Mouse (Mus musculus) gastrocnemius, postnatal 36 days (tissue): ENCODE results near the gene Ifit1bl2. TPM values are rescaled to one million over a fixed set of nuclear protein-coding genes. Genes with fewer than 3 reads are reported as not detected.
"Not testable (repeated sequence)": the region's sequence is repeated elsewhere in the genome, so short reads cannot be mapped to it uniquely, and the experiment has no call there.

Source experiments
- DNase-seq, 2 experiments: peaks; one replicate each; pipeline ENCODE4 v3.0.0; 2022
- intact Hi-C: fragments of 180-260 bp; cut with DNase I; formaldehyde crosslinking; loops from one replicate; pipeline ENCODE4 v1.15.1; 2025
- long read RNA-seq, 2 experiments: library from polyadenylated mRNA; stranded (forward); transcript quantifications; one replicate each; pipeline ENCODE4 v2.0.0; 2021
- total RNA-seq, 2 experiments: library from RNA; stranded (reverse); gene quantifications; 2 replicates each; pipeline ENCODE4 v1.2.3; 2021

Gene Ifit1bl2
- total RNA-seq = under 1 TPM in 1 of 2 experiments, not detected in 1; 0.08 TPM
- long read RNA-seq, experiment 1 = 0 reads
- long read RNA-seq, experiment 2 = 0 reads

DNA sequence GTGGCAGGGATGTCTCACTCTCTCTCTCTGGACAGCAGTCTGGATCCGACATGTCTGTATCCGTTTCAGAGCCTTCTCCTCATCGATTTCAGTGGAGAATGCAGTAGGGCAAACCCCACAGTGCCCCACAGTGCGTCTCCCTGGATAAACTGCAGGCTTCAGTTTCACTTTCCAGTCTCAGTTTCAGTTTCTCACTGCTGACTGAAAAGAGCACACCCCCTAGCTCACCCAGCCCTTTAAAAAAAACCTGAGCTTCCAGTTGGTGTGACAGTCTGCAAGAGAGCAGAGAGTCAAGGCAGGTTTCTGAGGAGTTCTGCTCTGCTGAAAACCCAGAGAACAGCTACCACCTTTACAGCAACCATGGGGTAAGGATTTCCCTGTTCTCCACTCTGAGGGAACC, at the start of gene Ifit1bl2, which contains the start of gene Ifit1:
Gene Ifit1bl2, minus strand, starts transcription at position 121 of the 400 bp plus-strand sequence.
Gene Ifit1, plus strand, starts transcription at position 249 of the 400 bp plus-strand sequence.
- no peak for DNase-seq
- intact Hi-C loops = no loop called here

DNA sequence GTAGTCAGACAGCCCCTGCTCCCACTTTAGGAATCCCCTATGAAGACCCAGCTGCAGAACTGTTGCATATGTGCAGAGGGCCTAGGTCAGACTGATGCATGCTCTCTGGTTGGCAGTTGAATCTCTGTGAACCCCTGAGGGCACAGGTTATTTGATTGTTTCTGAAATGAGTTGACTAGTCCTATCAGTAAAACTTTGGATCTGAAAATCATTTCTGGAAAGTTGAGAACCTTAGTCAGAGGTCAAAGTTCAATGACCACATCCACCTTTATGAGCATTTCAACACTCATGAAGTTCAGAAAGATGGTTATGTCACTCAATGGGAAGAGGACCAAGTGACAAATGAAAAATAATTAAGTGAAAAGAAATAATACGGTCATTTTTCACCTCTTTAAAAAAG, 45.0 kb upstream of the Ifit1bl2 start:
- intact Hi-C loops = no loop called here

DNA sequence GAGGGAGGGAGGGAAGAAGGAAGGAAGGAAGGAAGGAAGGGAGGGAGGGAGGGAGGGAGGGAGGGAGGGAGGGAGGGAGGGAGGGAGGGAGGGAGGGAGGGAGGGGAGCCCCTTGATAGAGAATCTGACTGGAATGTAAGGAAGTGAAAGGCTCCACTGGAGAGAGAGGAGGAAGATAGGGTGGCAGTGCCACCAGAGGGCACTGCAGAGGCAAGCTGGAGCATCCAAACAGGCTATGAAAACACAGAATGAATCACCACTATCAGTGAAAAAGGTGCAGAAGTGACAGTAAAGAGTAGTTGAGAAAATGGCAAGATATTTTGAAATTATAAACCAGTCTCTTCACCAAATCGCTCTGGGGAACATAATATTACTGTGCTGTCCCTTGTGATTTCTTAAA, 44.3 kb upstream of the Ifit1bl2 start:
- intact Hi-C loops = loop anchor here (5.0 kb wide), 1 partner anchor 87 kb away; no protein-coding TSS in a partner anchor

More for the DNA sequence above, 45.0 kb upstream of the Ifit1bl2 start:
- DNase-seq = no peak

DNA sequence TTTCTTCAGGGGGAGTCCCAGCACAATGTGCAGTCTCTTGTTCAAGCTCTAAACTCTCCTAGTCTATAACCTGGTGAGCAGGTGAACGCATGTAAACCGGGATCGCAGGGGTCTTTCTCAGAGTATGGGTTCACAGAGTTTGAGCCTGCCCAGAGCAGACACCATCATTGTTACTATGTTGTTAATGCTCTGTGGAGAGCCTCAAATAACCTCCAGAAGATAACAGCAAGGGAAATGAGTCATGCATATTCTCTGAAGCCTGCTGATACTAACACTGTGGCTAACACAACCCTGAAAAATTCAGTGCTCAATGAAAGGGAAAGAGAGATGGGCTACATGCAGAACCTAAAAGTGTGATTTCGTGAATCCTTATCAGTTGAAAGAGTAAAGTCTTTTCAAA, 37.9 kb upstream of the Ifit1bl2 start:
- intact Hi-C loops = no loop called here
- DNase-seq = no peak

More for the DNA sequence above, 44.3 kb upstream of the Ifit1bl2 start:
- peak; percentile 10 to 18 for DNase-seq

DNA sequence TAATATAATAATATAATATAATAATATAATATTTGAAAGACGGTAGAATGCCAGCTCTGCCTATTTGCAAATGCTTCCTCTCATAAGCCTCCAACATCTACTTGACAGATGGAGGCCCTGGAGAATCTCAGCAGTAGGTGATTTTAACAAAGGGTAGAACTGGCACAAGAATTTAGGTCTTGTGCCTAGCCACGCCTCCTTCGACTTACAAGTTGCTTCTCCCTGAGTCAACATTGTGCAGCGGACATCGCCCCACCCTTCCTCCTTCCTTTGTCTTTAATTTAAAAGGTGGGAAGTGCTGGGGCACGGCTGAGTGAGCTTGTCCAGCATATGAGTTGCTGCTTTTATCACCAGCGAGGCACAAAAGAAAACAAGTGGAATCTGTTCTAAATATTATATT, 32.9 kb upstream of the Ifit1bl2 start:
- no peak for DNase-seq

DNA sequence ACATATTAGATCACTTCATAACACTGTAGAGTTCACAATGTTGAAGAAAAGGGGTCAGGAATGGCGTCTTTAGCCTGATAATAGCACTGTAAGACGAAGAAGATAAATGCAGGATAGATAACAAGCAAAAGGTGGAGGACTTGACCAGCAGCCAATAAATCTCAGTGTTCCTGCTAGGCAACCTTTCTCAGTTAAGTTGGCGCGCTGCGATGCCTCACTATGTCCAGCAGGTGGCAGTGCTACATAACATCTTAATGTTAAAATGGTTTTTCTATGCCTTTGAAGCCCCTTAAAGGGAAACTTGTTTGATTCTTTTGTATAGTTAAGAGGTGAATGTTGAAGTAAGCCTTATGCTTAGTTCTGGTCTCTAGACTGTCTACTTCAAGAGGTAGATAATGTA, 25.6 kb upstream of the Ifit1bl2 start:
- DNase-seq = peak; percentile 28 to 47
- intact Hi-C loops = loop anchor here (2.0 kb wide), 1 partner anchor 109 kb away; no protein-coding TSS in a partner anchor

More for the DNA sequence above, 32.9 kb upstream of the Ifit1bl2 start:
- intact Hi-C loops = no loop called here

- intact Hi-C loops = no loop called here
- DNase-seq = no peak
These were observed 22.2 kb upstream of the Ifit1bl2 start for GRCm38 (mm10) chr19:34662740-34663139.

- DNase-seq = peak; percentile 32 to 40
- intact Hi-C loops = no loop called here
These were observed 21.5 kb upstream of the Ifit1bl2 start for GRCm38 (mm10) chr19:34662067-34662507.

- intact Hi-C loops = no loop called here
- no peak for DNase-seq
These were observed 16.2 kb upstream of the Ifit1bl2 start for GRCm38 (mm10) chr19:34656511-34657298.

DNA sequence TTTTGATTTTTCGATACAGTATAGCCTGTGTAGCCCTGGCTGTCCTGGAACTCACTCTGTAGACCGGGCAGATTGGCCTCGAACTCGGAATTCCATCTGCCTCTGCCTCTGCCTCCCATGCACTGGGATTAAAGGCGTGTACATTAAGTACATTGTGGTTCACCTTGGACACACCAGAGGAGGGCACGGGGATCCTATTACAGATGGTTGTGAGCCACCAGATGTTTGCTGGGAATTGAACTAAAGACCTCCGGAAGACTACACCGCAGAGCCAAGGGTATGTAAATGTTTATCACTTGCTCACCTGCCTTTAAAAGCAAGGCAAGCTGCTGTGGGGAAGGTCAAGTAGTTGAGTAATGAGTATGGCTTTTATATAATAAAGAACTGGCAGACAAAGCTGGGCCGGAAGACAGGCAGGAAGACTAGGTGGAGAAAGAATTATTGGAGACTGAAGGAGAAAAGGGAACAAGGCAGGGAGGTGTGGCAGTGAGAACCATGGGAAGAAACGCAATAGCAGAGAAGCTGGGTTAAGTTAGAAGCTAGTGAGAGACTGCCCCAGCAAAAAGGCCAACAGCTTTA, 14.8 kb upstream of the Ifit1bl2 start:
- DNase-seq = no peak
- intact Hi-C loops = no loop called here

DNA sequence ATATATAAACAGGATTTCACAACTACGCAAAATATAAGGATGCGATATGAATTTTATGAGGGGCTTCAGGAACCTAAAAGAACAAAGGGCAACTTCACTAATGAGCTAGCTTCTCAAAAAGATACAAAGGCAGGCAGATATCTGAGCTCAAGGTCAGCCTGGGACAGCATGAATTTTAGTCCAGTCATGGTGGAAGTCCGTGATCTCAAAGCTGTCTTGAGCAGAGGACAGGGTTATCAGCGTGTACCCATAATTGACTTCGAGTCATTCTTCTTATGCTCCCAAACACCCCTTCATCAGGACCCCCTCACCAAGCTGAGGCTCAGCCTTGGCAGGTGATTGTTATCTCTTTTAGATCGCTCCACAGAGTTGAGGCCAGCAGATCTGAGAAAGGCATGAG, 10.5 kb upstream of the Ifit1bl2 start:
- intact Hi-C loops = no loop called here
- no peak for DNase-seq

- intact Hi-C loops = no loop called here
- DNase-seq = no peak
These were observed 9.7 kb upstream of the Ifit1bl2 start for GRCm38 (mm10) chr19:34650276-34650675.

DNA sequence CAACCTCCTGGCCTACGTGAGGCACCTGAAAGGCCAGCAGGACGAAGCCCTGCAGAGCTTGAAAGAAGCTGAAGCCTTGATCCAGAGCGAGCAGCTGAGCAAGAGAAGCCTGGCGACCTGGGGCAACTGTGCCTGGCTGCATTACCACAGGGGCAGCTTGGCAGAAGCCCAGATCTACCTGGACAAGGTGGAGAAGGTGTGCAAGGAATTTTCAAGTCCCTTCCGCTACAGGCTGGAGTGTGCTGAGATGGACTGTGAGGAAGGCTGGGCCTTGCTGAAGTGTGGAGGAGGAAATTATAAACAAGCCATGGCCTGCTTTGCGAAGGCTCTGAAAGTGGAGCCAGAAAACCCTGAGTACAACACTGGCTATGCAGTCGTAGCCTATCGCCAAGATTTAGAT, 7.1 kb upstream of the Ifit1bl2 start:
- intact Hi-C loops, DNase-seq: not testable (repeated sequence)

DNA sequence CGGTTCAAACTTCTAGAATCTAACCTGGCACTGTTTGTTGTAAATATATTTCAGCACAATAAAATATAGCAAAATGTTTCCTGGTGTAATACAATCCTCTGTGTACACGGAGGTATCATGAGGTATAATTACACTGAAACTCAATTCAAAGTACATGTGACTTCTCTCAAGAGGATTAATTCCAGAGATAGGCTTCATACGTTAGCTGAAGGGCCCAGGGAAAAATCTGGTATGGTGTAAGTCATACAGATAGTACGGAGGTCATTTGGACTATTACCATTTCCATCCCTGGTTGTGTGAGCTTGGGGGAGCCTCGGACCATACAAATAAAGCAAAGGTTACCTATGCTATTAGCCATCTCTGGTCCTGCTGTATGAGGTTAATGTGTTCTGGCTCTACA, 2.1 kb upstream of the Ifit1bl2 start:
- intact Hi-C loops = no loop called here
- DNase-seq = no peak

GRCm38 (mm10) chr19:34636933-34637557, 3.5 kb downstream of the Ifit1bl2 start:
- DNase-seq = peak; percentile 17 to 25
- intact Hi-C loops = loop anchor here (1.0 to 10.0 kb wide), 3 partner anchors 90 to 392 kb away; no protein-coding TSS in a partner anchor

DNA sequence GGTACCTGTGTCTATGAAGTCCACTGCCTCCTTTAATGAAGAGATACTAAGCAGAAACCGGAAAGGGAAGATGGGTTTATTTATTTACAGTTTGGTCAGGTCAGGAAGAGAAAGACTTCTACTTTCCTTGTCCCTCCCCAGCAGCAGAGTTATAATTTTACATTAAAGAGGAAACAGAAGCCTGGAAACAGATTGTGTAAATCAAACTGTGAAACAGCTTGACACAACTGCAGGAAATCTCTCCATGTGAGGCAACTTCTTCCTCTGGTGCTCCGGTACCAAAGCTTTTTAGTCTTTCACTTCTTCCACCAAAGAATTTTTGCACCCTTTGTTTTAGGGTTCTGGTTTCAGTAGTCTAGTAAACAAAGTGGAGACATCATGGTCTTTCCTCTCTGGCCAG, 7.1 kb downstream of the Ifit1bl2 start:
- intact Hi-C loops = loop anchor here (10.0 kb wide), 1 partner anchor 389 kb away; no protein-coding TSS in a partner anchor

GRCm38 (mm10) chr19:34631487-34631886, 9.1 kb downstream of the Ifit1bl2 start:
- no peak for DNase-seq
- intact Hi-C loops = loop anchor here (10.0 kb wide), 1 partner anchor 387 kb away; no protein-coding TSS in a partner anchor

More for the DNA sequence above, 7.1 kb downstream of the Ifit1bl2 start:
- no peak for DNase-seq

DNA sequence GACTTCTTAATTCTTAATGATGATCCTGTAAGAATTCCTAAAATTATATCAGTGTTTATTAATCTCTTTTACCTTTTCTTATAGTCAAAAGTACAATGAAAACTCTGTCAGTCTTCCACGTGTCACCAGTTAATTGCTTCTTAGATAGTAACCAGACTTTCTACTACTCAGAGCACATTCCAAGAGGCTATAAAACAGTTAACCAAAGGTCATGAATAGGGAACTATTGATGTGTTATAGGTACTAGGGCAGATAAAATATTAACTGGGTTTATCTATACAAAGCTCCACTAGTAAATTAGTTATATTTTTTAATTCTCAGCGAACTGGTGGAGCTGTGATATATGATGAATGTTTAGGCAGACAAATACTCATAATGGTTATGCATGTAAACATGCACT, 13.0 kb downstream of the Ifit1bl2 start:
- DNase-seq = no peak
- intact Hi-C loops = no loop called here

DNA sequence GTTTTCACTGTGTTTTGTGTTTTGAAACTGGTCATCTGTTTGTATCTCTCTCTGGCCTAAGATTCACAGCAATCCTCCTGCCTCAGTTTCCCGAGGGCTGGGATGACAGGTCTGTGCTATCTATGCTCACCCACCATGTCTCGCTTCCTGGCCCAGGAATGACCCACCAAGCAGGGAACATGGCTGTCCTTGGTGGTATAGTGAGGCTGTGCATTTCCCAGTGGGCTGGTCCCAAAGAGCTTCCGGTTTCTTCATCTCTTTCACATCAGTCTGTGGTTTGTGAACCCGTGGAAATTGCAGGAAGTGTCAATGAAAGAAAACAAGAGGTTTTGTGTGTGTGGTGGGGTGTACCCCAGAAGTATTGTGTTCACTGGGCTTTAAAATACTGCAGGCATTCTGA, 15.9 kb downstream of the Ifit1bl2 start:
- DNase-seq = no peak
- intact Hi-C loops = no loop called here

DNA sequence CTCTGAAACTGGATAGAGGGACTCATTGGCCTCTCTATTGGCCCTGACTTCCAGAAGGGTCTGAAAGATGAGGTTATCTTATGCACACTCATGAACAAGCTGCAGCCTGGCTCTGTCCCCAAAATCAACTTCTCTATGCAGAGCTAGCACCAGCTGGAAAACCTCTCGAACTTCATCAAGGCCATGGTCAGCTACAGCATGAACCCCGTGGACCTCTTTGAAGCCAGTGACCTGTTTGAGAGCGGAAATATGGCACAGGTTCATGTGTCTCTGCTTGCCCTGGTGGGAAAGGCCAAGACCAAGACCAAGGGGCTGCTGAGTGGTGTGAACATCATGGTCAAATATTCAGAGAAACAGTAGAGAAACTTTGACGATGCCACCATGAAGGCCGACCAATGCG, 16.8 kb downstream of the Ifit1bl2 start:
- intact Hi-C loops = no loop called here
- DNase-seq = no peak

- intact Hi-C loops = no loop called here
- no peak for DNase-seq
These were observed 19.7 kb downstream of the Ifit1bl2 start for GRCm38 (mm10) chr19:34620871-34621270.
